Mouse (Mus musculus): Measurements from ENCODE around the gene Zfp574.

GRCm38 (mm10) chr7:25082510-25082909 is 10.1 kb downstream of the Zfp574 start:
- TF ChIP-seq ZNF384 (IDR thresholded peaks at IDR 0.05; ENCODE audit: low read depth, low read length) (no peak), HCFC1 (IDR thresholded peaks at IDR 0.05; ENCODE audit: borderline replicate concordance, insufficient read depth, low read length) (no peak), CHD2 (IDR thresholded peaks at IDR 0.05; ENCODE audit: low read depth, low read length) (no peak)
